Mouse (Mus musculus): ENCODE results near the gene Pdzk1.

DNA sequence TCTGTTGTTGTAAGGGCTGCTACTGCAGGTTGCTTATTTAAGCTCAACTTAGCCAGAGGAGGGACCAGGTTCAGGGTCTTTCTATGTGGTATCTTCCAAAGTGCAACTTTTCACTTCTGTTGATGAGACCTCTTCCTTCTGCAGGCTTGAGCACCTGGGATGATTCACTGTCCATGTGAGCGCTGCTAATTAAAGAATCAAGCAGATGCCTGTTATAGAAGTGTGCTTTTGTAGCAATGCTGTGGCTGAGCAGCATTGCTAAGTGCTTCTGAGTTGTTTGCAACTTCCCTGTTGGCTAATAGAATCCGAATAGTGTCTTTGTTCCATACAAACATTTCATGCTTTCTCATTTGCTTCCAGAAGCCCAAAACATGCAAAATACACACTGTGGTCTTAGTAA lies 41.2 kb downstream of the Pdzk1 start:
- TF ChIP-seq POLR2A (IDR thresholded peaks at IDR 0.05; ENCODE audit: insufficient read depth, low read length) (no peak), CTCF (IDR thresholded peaks at IDR 0.05; ENCODE audit: low read depth, low read length) (no peak)

All from ES-Bruce4 (cell line).